Mouse (Mus musculus): ENCODE results near the gene Hoxc12. TPM values are rescaled to one million over a fixed set of nuclear protein-coding genes. Genes with fewer than 3 reads are reported as not detected.

Gene Hoxc12
- polyA plus RNA-seq, 1 experiment = not detected

DNA sequence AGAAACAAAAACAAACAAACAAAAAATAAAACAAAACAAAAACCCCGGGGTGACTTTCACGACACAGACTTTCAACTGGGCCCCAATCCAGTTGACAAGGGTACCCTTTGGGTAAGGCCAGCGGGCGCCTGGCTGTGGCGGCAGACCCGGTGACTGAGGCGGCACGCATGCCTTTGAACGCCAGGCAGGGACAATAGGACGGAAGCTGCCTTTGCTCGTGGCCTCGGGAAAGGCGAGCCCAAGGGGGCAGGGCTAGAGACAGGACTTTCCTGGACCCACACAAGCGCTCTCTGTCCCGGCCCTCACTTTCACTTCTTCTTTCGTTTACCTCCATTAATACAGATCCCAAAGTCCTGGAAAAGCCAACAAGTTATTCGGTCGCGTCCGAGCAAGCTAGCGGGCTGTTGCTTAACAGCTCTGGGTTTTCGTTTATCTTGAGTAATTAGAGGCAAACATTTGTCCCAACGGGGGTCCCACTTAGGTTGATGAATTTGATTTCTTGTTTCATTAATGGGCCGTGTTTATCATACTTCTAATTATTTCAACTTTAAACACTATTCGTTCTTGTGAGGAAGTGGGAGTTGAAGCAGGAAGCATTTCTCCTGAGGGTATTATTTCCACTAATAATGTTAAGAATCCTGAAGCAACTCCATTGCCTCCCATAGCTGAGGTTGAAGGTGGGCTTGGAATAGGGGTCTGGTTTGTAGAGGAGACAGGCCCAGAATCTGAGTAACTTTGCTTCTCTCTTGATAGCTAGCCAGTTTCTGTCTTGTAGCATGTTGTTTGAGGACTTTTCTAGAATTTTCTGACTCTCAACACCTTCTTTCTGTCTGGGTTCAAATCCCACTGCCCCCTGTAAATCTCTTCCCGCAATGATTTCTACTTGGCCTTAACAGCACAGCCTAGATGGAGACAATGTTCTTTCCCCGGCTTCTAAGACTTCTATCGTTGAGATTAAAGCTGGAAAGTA is 27.4 kb downstream of the Hoxc12 start:
- no peak for DNase-seq (ENCODE audit: extremely low spot score in 1 of 2, low spot score in 1 of 2)

- no peak for DNase-seq (ENCODE audit: extremely low spot score in 1 of 2, low spot score in 1 of 2)
Measured at GRCm38 (mm10) chr15:102965003-102965891, 28.7 kb downstream of the Hoxc12 start.

GRCm38 (mm10) chr15:102965892-102966775 is 29.6 kb downstream of the Hoxc12 start:
- no peak for DNase-seq (ENCODE audit: extremely low spot score in 1 of 2, low spot score in 1 of 2)

DNA sequence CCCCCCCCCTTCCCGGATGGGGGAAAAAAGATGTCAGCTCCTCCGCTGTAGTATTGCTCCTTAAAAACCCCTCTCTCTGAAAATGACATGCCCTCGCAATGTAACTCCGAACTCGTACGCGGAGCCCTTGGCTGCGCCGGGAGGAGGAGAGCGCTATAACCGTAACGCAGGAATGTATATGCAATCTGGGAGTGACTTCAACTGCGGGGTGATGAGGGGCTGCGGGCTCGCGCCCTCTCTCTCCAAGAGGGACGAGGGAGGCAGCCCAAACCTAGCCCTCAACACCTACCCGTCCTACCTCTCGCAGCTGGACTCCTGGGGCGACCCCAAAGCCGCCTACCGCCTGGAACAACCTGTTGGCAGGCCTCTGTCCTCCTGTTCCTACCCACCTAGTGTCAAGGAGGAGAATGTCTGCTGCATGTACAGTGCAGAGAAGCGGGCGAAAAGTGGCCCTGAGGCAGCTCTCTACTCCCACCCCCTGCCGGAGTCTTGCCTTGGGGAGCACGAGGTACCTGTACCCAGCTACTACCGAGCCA is 30.3 kb downstream of the Hoxc12 start, which contains the start of gene Hoxc10:
TSS of gene Hoxc10 (plus strand) at position 21 of the 536 bp plus-strand sequence.
- no peak for DNase-seq (ENCODE audit: extremely low spot score in 1 of 2, low spot score in 1 of 2)

DNA sequence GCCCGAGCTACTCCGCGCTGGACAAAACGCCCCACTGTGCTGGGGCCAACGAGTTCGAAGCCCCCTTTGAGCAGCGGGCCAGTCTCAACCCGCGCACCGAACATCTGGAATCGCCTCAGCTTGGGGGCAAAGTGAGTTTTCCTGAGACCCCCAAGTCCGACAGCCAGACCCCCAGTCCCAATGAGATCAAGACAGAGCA is 30.7 kb downstream of the Hoxc12 start, which contains the start of gene Hoxc5:
TSS of gene Hoxc5 (plus strand) at position 132 of the 199 bp plus-strand sequence.
- DNase-seq (ENCODE audit: extremely low spot score in 1 of 2, low spot score in 1 of 2) = no peak

- DNase-seq (ENCODE audit: extremely low spot score in 1 of 2, low spot score in 1 of 2) = no peak
Measured at GRCm38 (mm10) chr15:102967511-102968397, 31.2 kb downstream of the Hoxc12 start.

DNA sequence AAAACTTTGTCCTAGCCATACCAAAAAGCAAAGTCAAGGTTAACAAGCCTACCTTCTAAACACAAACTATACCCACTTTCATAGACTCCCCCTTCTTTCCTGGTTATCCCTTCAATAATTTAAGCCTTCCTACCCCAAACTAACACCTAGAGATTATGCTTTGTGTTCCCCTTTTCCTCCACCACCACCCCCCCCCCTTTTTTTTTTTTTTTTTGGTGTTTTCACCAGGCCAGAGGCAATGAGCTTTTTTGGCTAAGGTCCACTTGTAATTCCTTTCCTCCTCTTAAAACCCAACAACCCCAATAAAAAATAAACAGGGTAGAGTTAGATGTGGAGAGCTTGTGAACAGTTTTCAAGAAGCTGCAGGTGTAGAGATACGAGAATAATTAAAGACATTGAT is 32.7 kb downstream of the Hoxc12 start:
- no peak for DNase-seq (ENCODE audit: extremely low spot score in 1 of 2, low spot score in 1 of 2)

GRCm38 (mm10) chr15:102970740-102971139 is 34.2 kb downstream of the Hoxc12 start:
- peak in 1 of 2 experiments; percentile 24 for DNase-seq (ENCODE audit: extremely low spot score in 1 of 2, low spot score in 1 of 2)

DNA sequence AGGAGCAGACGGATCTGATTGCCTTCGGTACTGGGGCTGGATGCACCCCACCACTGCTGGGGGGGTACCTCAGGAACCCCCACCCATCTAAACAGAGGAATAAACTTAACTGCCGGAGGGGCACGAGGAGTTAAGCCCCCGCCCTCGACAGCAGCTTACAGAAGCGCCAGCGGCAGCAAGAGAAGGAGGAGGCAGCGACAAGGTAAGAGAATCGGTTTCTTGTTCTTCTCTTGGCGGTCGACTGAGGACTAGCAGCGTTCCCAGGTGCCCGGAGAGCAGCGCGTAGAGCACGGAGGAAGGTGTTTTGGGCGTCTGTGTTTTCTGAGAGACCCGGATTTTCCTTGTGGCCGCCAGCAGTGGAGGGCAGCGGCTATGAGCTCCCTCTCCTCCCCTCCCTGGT is 35.7 kb downstream of the Hoxc12 start:
- no peak for DNase-seq (ENCODE audit: extremely low spot score in 1 of 2, low spot score in 1 of 2)

- no peak for DNase-seq (ENCODE audit: extremely low spot score in 1 of 2, low spot score in 1 of 2)
Measured at GRCm38 (mm10) chr15:102972753-102973152, 36.2 kb downstream of the Hoxc12 start.

GRCm38 (mm10) chr15:102975034-102975433 is 38.5 kb downstream of the Hoxc12 start:
- no peak for DNase-seq (ENCODE audit: extremely low spot score in 1 of 2, low spot score in 1 of 2)

GRCm38 (mm10) chr15:102975688-102976111 is 39.1 kb downstream of the Hoxc12 start:
- no peak for DNase-seq (ENCODE audit: extremely low spot score in 1 of 2, low spot score in 1 of 2)

- no peak for DNase-seq (ENCODE audit: extremely low spot score in 1 of 2, low spot score in 1 of 2)
Measured at GRCm38 (mm10) chr15:102976171-102976570, 39.6 kb downstream of the Hoxc12 start, which contains the start of gene Hoxc9. Hoxc9 (plus strand) TSS chr15:102976439.

DNA sequence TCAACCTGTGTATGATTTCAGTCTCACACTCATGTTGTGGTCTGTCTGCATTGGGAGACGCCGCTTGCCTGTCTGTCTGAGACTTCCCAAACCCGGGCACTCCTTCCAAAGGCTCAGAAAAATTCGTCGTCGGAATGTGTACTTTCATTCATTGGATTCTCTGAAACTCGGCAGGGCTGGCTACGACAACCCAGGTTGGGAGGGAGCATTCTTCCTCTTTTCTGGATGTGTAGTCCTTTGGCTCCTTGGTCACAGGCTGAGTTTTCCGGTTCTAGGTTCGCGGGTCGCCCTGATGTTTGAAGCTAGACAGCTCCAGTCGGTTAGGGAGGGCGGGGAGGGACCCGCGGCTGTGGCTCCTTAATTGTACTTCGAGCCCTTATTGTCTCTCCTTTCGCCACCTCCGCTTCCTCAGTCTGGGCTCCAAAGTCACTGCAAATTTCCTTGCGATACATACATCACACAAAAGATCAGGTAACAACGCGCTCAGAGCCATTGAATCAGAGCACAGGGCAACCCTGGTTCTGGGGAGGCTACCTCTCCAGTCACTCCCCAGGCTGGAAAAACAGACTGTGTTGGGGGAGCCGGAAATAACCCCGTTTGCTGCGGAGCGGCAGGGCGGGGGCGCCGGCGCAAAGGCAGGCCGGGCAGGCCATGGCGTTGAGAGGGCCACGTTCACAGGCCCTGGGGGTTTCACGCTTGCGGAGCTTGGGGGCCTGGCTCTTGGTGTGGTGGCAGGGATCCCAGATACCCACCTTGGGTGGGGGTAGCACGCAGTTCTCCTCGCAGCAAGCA is 40.3 kb downstream of the Hoxc12 start:
- no peak for DNase-seq (ENCODE audit: extremely low spot score in 1 of 2, low spot score in 1 of 2)

GRCm38 (mm10) chr15:102977423-102977974 is 40.9 kb downstream of the Hoxc12 start:
- DNase-seq (ENCODE audit: extremely low spot score in 1 of 2, low spot score in 1 of 2) = no peak

DNA sequence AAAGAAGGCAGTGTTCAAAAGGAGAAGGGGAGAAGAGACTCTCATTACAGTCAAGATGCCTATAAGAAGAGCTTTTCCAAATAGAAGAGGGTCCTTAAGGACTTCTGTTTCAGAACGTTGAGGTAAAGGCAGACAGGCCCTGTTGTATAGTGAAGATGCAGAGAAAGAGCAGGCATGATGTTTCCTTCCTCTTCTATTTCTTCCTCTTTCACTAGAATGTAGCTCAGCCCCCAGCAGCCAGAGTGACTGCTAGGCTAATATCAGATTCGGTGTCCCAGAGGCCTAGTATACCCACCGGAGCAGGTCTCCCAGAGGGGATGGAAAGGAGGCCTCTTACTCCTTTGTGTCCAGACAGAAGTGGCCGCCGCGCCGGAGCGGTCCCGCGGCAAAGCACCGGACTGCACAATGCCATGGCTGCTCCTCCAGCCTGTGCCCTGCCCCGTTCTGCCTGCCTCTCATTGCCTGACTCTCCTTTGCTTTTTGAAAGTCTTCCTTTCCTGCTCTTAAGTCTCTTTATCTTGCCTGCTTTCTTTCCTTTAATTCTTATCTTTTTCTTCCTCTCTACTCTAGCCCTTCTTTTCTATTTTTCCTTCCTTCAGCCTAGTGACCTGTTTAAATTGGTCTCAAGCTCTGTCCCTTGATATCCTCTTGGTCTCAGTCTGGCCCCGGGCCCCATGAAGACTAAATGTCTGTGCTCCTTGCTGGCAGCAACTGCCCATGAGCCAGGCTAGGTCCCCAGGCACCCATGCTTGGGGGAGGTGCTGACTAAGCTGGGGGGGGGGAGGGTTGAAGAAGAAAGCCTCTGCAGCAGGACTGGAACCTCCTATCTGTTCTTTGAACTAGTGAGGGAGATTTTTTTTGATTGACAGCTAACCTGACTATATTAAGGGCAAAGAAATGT is 42.3 kb downstream of the Hoxc12 start:
- no peak for DNase-seq (ENCODE audit: extremely low spot score in 1 of 2, low spot score in 1 of 2)

DNA sequence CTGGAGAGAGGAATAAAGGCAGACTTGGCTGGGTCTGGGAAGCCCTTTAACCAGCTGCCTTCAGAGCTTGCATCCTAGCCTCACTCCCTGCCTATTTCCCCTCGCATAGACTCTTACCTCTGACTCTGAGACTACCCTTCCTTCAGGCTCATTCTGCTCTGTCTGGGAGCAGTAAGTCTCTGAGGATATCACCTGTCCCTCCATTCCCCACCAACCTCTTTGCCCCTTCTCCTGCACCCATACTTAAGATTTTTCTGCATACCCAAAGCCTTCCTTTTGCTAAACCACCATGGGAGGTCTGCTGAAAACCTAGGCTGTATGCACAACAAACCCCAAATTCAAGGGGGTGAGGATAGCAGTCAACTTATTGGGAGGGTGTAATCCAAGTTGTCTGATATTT is 43.4 kb downstream of the Hoxc12 start:
- DNase-seq (ENCODE audit: extremely low spot score in 1 of 2, low spot score in 1 of 2) = no peak
